Mouse (Mus musculus) G1E (cell line): Measurements from ENCODE around the gene Smim24. TPM values are rescaled to one million over a fixed set of nuclear protein-coding genes. Genes with fewer than 3 reads are reported as not detected.

ENCODE experiments used
- ATAC-seq: 2 replicates; pipeline ENCODE4 v1.8.0; 2016; ENCODE audit warnings: mild to moderate bottlenecking; ENCODE audit not compliant: insufficient number of reproducible peaks, poor library complexity, low FRiP score, severe bottlenecking; ENCODE audit errors: extremely low read depth
- DNase-seq: peaks from one replicate; pipeline ENCODE4 v3.0.0; 2012; ENCODE audit warnings: low spot score
- H3K27me3 ChIP-seq: 2 replicates; pipeline ENCODE4 v1.6.1; 2012; ENCODE audit warnings: mild to moderate bottlenecking, low read length, inconsistent platforms; ENCODE audit not compliant: insufficient read depth
- H3K36me3 ChIP-seq: replicated peaks from 2 replicates; pipeline ENCODE3; 2012; ENCODE audit warnings: mild to moderate bottlenecking, inconsistent platforms
- H3K4me1 ChIP-seq: 2 replicates; pipeline ENCODE4 v1.6.1; 2012; ENCODE audit warnings: low read depth, low read length, inconsistent platforms, mixed read lengths; ENCODE audit not compliant: insufficient read depth
- H3K4me3 ChIP-seq: 2 replicates; pipeline ENCODE4 v1.5.1; 2012; ENCODE audit warnings: low read depth, mild to moderate bottlenecking, inconsistent platforms, low read length, moderate library complexity, mixed read lengths
- H3K9me3 ChIP-seq: replicated peaks from 2 replicates; pipeline ENCODE4 v1.6.1; 2012; ENCODE audit warnings: inconsistent platforms
- CTCF ChIP-seq: IDR thresholded peaks from 2 replicates; pipeline ENCODE4 v1.5.1; 2012; ENCODE audit warnings: low read depth, low read length, inconsistent platforms, mixed read lengths
- GATA1 ChIP-seq: IDR thresholded peaks from 2 replicates; pipeline ENCODE4 v1.6.1; 2012; ENCODE audit warnings: borderline replicate concordance, low read length, inconsistent platforms, mixed read lengths
- GATA2 ChIP-seq: IDR thresholded peaks from 2 replicates; pipeline ENCODE4 v1.6.1; 2012; ENCODE audit warnings: low read depth, low read length, inconsistent platforms, borderline replicate concordance
- POLR2AphosphoS5 ChIP-seq: IDR thresholded peaks from 2 replicates; pipeline ENCODE4 v1.6.1; 2012; ENCODE audit warnings: low read depth, low read length, inconsistent platforms; ENCODE audit not compliant: insufficient replicate concordance
- TAL1 ChIP-seq: conservative IDR thresholded peaks from 2 replicates; pipeline ENCODE4 v1.6.1; 2012; ENCODE audit warnings: low read depth, low read length, inconsistent platforms, mixed read lengths
- polyA plus RNA-seq: library from polyadenylated mRNA; stranded (reverse); fragments of >175 nt; gene quantifications from 2 replicates; pipeline ENCODE4 v1.2.3, GENCODE M21; 2012
- total RNA-seq, 2 experiments: library from RNA; stranded (forward) in 1 of 2; stranded (reverse) in 1 of 2; fragments of 200-1000 nt in 1 of 2; fragments of >200 nt in 1 of 2; fragmentation: Nextera tagmentation in 1 of 2; gene quantifications; 2 replicates each; pipeline ENCODE4 v1.2.3; 2014 to 2017

The Smim24 gene
- total and polyA plus RNA-seq, 3 experiments, result 1.6 to 13.8 (median 3.5) TPM

- Histone ChIP-seq H3K36me3 (peaks cover 32% of the 10 kb centered on the region), H3K9me3 (no peaks in the 10 kb centered on the region), H3K4me1 (peaks cover 79% of the 10 kb centered on the region), H3K4me3 (no peak overlapping the region), H3K27me3 (peaks cover 38% of the 10 kb centered on the region)
- no peak for ATAC-seq
- DNase-seq, result no peak
- TF ChIP-seq GATA2 (no peak), GATA1 (no peak), CTCF (no peak), TAL1 (no peak), POLR2AphosphoS5 (no peak)
Measured at GRCm38 (mm10) chr10:81415549-81416310, 22.9 kb downstream of the Smim24 start.

- Histone ChIP-seq H3K4me3 (peak overlapping the region; percentile 66; the same call in 1 of the 2 replicates), H3K4me1 (peaks cover 69% of the 10 kb centered on the region)
Measured at GRCm38 (mm10) chr10:81416581-81417226, 23.9 kb downstream of the Smim24 start.

GRCm38 (mm10) chr10:81417227-81418215 lies 24.7 kb downstream of the Smim24 start:
- DNase-seq (no peak), ATAC-seq (no peak)
- H3K9me3 ChIP-seq, result no peaks in the 10 kb centered on the region
- TF ChIP-seq GATA2, result no peak
- TF ChIP-seq TAL1, result no peak
- no peak for TF ChIP-seq POLR2AphosphoS5
- no peak for TF ChIP-seq GATA1
- no peak for TF ChIP-seq CTCF
- H3K4me3 ChIP-seq, result peak overlapping the region; percentile 66; the same call in 1 of the 2 replicates
- peaks cover 51% of the 10 kb centered on the region for H3K27me3 ChIP-seq
- peaks cover 17% of the 10 kb centered on the region for H3K36me3 ChIP-seq
- H3K4me1 ChIP-seq, result peaks cover 61% of the 10 kb centered on the region

More at GRCm38 (mm10) chr10:81416581-81417226, 23.9 kb downstream of the Smim24 start:
- DNase-seq, result no peak
- H3K36me3 ChIP-seq, result peaks cover 22% of the 10 kb centered on the region
- no peaks in the 10 kb centered on the region for H3K9me3 ChIP-seq
- TF ChIP-seq POLR2AphosphoS5 (no peak), GATA2 (no peak), TAL1 (no peak), CTCF (no peak), GATA1 (no peak)
- ATAC-seq, result no peak
- H3K27me3 ChIP-seq, result peaks cover 44% of the 10 kb centered on the region

GRCm38 (mm10) chr10:81418216-81419070 lies 25.6 kb downstream of the Smim24 start:
- H3K36me3 ChIP-seq, result peaks cover 9% of the 10 kb centered on the region
- ATAC-seq (no peak), DNase-seq (no peak)
- H3K4me1 ChIP-seq, result peaks cover 52% of the 10 kb centered on the region
- H3K27me3 ChIP-seq, result peaks cover 58% of the 10 kb centered on the region
- H3K9me3 ChIP-seq, result no peaks in the 10 kb centered on the region
- no peak overlapping the region for H3K4me3 ChIP-seq
- TF ChIP-seq GATA1 (no peak), TAL1 (no peak)

GRCm38 (mm10) chr10:81419111-81419928 lies 26.5 kb downstream of the Smim24 start:
- DNase-seq, result no peak
- TF ChIP-seq TAL1 (no peak), GATA1 (no peak), GATA2 (no peak), POLR2AphosphoS5 (no peak), CTCF (no peak)
- H3K36me3 ChIP-seq, result peaks cover 7% of the 10 kb centered on the region
- no peak for ATAC-seq
- H3K27me3 ChIP-seq, result peaks cover 67% of the 10 kb centered on the region
- peaks cover 43% of the 10 kb centered on the region for H3K4me1 ChIP-seq
- no peak overlapping the region for H3K4me3 ChIP-seq
- no peaks in the 10 kb centered on the region for H3K9me3 ChIP-seq
